Mouse (Mus musculus): ENCODE measurements around the gene Mboat1. TPM values are rescaled to one million over a fixed set of nuclear protein-coding genes. Genes with fewer than 3 reads are reported as not detected.

Mboat1 gene
- total and polyA plus RNA-seq, 2 experiments from 2014 or later, result 1.0 to 1.6 TPM

DNA sequence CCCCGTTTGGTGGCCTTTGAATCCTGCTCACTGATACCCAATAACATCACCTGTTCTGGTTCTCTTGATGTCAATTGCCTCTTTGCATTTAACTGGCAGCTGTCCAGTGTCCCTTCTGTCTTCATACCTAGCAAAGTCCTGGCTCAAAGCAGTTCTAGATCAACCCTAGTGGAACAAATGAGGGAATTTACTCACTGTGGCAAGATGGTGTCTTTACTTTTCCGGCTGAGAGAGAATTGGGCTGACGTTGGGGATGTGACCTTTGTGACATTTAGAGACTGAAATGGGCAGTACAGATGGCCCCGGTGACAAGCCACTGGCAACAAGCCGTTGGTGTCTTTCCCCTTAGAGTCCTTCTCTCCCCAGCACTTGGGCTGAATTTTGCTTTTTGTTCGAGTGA, 118.1 kb downstream of the Mboat1 start:
- H3K4me1 ChIP-seq (ENCODE audit: control insufficient read depth, insufficient read depth), result peaks cover 11% of the 10 kb centered on the region; the same call in 1 of the 2 replicates
- TF ChIP-seq CTCF (IDR thresholded peaks at IDR 0.05; ENCODE audit: low read depth) (no peak), EP300 (IDR thresholded peaks at IDR 0.05; ENCODE audit: low read depth) (no peak)
- no peak overlapping the region for H3K4me3 ChIP-seq (ENCODE audit: low read depth, low read length)
- DNase-seq (ENCODE audit: low spot score), result no peak
- 79% methylated on average over 6 of the region's 6 CpGs for WGBS
- no peak overlapping the region for H3K9ac ChIP-seq (replicated peaks; ENCODE audit: low read depth, low read length)
- no peak overlapping the region for H3K4me2 ChIP-seq (ENCODE audit: low read depth, low read length)
- no peak for ATAC-seq (ENCODE audit: insufficient read depth, low read depth)
- no peaks in the 10 kb centered on the region for H3K9me3 ChIP-seq (replicated peaks; ENCODE audit: control insufficient read depth, low read length)
- no peaks in the 10 kb centered on the region for H3K36me3 ChIP-seq (replicated peaks; ENCODE audit: control insufficient read depth, insufficient read depth, low read length)
- no peak overlapping the region for H3K27ac ChIP-seq (ENCODE audit: low read depth)
- H3K27me3 ChIP-seq (ENCODE audit: control insufficient read depth, insufficient read depth, low read length), result no peaks in the 10 kb centered on the region

- ATAC-seq (ENCODE audit: insufficient read depth, low read depth) (no peak), DNase-seq (ENCODE audit: low spot score) (no peak)
- Histone ChIP-seq H3K27me3 (ENCODE audit: control insufficient read depth, insufficient read depth, low read length) (no peaks in the 10 kb centered on the region), H3K27ac (ENCODE audit: low read depth) (no peak overlapping the region), H3K4me2 (ENCODE audit: low read depth, low read length) (no peak overlapping the region), H3K9me3 (replicated peaks; ENCODE audit: control insufficient read depth, low read length) (no peaks in the 10 kb centered on the region), H3K4me1 (ENCODE audit: control insufficient read depth, insufficient read depth) (0 out of 2 replicates have a peak, but pooled peaks cover 3% of the 10 kb centered on the region), H3K4me3 (ENCODE audit: low read depth, low read length) (no peak overlapping the region), H3K9ac (replicated peaks; ENCODE audit: low read depth, low read length) (no peak overlapping the region), H3K36me3 (replicated peaks; ENCODE audit: control insufficient read depth, insufficient read depth, low read length) (no peaks in the 10 kb centered on the region)
- no peak for TF ChIP-seq EP300 (IDR thresholded peaks at IDR 0.05; ENCODE audit: low read depth)
- no peak for TF ChIP-seq CTCF (IDR thresholded peaks at IDR 0.05; ENCODE audit: low read depth)
- 70% methylated on average over 10 of the region's 10 CpGs for WGBS
These were observed 122.5 kb downstream of the Mboat1 start for GRCm38 (mm10) chr13:30258802-30259201.

DNA sequence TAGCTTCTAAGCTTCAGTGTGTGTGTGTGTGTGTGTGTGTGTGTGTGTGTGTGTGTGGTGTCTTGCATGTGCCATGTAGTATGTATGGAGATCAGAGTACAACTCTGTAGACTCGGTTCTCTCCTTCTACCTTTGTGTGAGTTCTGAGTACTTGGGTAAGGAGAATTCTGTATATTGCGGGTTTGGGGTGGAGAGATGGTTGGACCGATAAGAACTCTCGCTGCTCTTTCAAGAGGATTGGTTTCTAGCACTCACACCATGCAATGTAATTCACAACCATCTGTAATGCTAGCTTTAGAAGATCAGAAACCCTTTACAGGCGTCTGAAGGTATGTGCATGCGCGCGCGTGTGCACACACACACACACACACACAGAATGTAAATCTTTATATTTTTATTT, 123.0 kb downstream of the Mboat1 start:
- Histone ChIP-seq H3K4me3 (ENCODE audit: low read depth, low read length) (no peak overlapping the region), H3K27me3 (ENCODE audit: control insufficient read depth, insufficient read depth, low read length) (no peaks in the 10 kb centered on the region), H3K36me3 (replicated peaks; ENCODE audit: control insufficient read depth, insufficient read depth, low read length) (no peaks in the 10 kb centered on the region), H3K27ac (ENCODE audit: low read depth) (no peak overlapping the region), H3K9me3 (replicated peaks; ENCODE audit: control insufficient read depth, low read length) (no peaks in the 10 kb centered on the region), H3K4me2 (ENCODE audit: low read depth, low read length) (no peak overlapping the region), H3K9ac (replicated peaks; ENCODE audit: low read depth, low read length) (no peak overlapping the region), H3K4me1 (ENCODE audit: control insufficient read depth, insufficient read depth) (no peaks in the 10 kb centered on the region)
- DNase-seq (ENCODE audit: low spot score) (no peak), ATAC-seq (ENCODE audit: insufficient read depth, low read depth) (no peak)
- 87% methylated on average over 9 of the region's 9 CpGs for WGBS
- TF ChIP-seq CTCF (IDR thresholded peaks at IDR 0.05; ENCODE audit: low read depth), result no peak
- TF ChIP-seq EP300 (IDR thresholded peaks at IDR 0.05; ENCODE audit: low read depth), result no peak

DNA sequence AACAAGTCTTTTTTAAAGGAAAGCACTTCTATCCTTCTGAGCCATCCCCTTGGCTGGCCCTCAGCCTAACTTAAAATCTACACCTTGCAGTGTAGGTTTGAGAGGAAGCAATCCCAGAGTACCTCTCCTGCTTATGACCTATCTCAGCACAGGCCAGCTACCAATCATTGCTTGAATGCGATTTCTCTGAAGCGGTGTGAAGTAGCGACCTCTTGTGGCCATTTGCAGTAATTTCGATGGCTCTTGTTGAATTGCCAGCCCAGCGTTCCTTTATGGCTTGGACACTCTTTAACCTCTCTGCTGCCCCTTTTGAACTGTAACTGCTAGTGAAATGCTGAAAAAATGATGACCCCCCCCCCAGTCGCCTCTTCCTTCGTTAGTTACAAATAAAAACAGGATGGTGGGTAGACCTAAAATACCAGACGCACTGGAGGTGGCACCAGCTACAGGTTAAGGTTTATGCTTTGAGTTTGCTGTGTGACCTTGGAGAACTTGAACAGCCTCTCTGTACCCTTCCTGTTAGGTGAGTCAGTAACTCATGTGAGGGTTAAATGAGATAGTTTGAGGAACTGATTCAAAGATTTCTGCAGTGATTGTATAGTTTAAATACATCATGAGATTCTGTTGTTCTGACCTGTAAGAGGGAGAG, 123.7 kb downstream of the Mboat1 start:
- no peak overlapping the region for H3K9ac ChIP-seq (replicated peaks; ENCODE audit: low read depth, low read length)
- WGBS, result 13% methylated on average over 8 of the region's 8 CpGs
- DNase-seq (ENCODE audit: low spot score) (peak; percentile 82), ATAC-seq (ENCODE audit: insufficient read depth, low read depth) (peak; percentile 51; the same call in 1 of the 2 replicates)
- H3K36me3 ChIP-seq (replicated peaks; ENCODE audit: control insufficient read depth, insufficient read depth, low read length), result no peaks in the 10 kb centered on the region
- H3K27ac ChIP-seq (ENCODE audit: low read depth), result no peak overlapping the region
- H3K9me3 ChIP-seq (replicated peaks; ENCODE audit: control insufficient read depth, low read length), result no peaks in the 10 kb centered on the region
- TF ChIP-seq EP300 (IDR thresholded peaks at IDR 0.05; ENCODE audit: low read depth), result no peak
- peak; percentile 90 for TF ChIP-seq CTCF (IDR thresholded peaks at IDR 0.05; ENCODE audit: low read depth)
- H3K4me2 ChIP-seq (ENCODE audit: low read depth, low read length), result no peak overlapping the region
- no peaks in the 10 kb centered on the region for H3K27me3 ChIP-seq (ENCODE audit: control insufficient read depth, insufficient read depth, low read length)
- H3K4me3 ChIP-seq (ENCODE audit: low read depth, low read length), result no peak overlapping the region
- H3K4me1 ChIP-seq (ENCODE audit: control insufficient read depth, insufficient read depth), result no peaks in the 10 kb centered on the region

DNA sequence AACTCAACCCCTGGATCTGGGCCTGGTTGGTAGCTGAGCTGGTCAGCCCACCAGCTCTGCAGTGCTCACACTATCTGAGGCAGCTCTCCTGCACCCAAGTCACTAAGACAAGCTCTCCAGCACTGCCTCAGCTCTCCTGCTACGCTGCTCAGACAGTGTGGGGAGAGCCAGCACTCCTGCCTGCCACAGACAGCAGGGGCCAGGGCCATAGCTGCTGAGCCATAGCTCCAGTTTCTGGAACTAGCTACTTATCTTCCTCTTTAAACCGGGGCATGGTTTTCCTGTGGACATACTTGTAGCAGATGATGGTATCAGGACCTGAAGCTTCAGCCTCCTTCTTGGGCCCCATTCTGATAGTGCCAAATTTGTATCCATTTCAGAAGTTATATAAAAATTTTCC, 127.4 kb downstream of the Mboat1 start:
- TF ChIP-seq CTCF (IDR thresholded peaks at IDR 0.05; ENCODE audit: low read depth) (no peak), EP300 (IDR thresholded peaks at IDR 0.05; ENCODE audit: low read depth) (no peak)
- DNase-seq (ENCODE audit: low spot score) (no peak), ATAC-seq (ENCODE audit: insufficient read depth, low read depth) (no peak)
- no peak overlapping the region for H3K9ac ChIP-seq (replicated peaks; ENCODE audit: low read depth, low read length)
- H3K4me1 ChIP-seq (ENCODE audit: control insufficient read depth, insufficient read depth), result no peaks in the 10 kb centered on the region
- no peak overlapping the region for H3K4me2 ChIP-seq (ENCODE audit: low read depth, low read length)
- WGBS, result 60% methylated on average over 2 of the region's 2 CpGs
- H3K4me3 ChIP-seq (ENCODE audit: low read depth, low read length), result no peak overlapping the region
- H3K27me3 ChIP-seq (ENCODE audit: control insufficient read depth, insufficient read depth, low read length), result no peaks in the 10 kb centered on the region
- no peak overlapping the region for H3K27ac ChIP-seq (ENCODE audit: low read depth)
- H3K9me3 ChIP-seq (replicated peaks; ENCODE audit: control insufficient read depth, low read length), result no peaks in the 10 kb centered on the region
- H3K36me3 ChIP-seq (replicated peaks; ENCODE audit: control insufficient read depth, insufficient read depth, low read length), result no peaks in the 10 kb centered on the region

GRCm38 (mm10) chr13:30264303-30264702, 128.0 kb downstream of the Mboat1 start:
- Histone ChIP-seq H3K4me1 (ENCODE audit: control insufficient read depth, insufficient read depth) (no peaks in the 10 kb centered on the region), H3K4me3 (ENCODE audit: low read depth, low read length) (no peak overlapping the region), H3K36me3 (replicated peaks; ENCODE audit: control insufficient read depth, insufficient read depth, low read length) (no peaks in the 10 kb centered on the region), H3K27ac (ENCODE audit: low read depth) (no peak overlapping the region), H3K9me3 (replicated peaks; ENCODE audit: control insufficient read depth, low read length) (no peaks in the 10 kb centered on the region), H3K9ac (replicated peaks; ENCODE audit: low read depth, low read length) (no peak overlapping the region), H3K4me2 (ENCODE audit: low read depth, low read length) (no peak overlapping the region), H3K27me3 (ENCODE audit: control insufficient read depth, insufficient read depth, low read length) (no peaks in the 10 kb centered on the region)
- DNase-seq (ENCODE audit: low spot score), result no peak
- ATAC-seq (ENCODE audit: insufficient read depth, low read depth), result no peak
- TF ChIP-seq EP300 (IDR thresholded peaks at IDR 0.05; ENCODE audit: low read depth) (no peak), CTCF (IDR thresholded peaks at IDR 0.05; ENCODE audit: low read depth) (no peak)
- WGBS, result 74% methylated on average over 12 of the region's 12 CpGs

Data from heart, postnatal 0 days (tissue).